ENCODE assay signal across 8 mouse cellular contexts in genomic region chr14:52304644-52305271, GRCm38 (mm10). TPM values are rescaled to one million over a fixed set of nuclear protein-coding genes. Genes with fewer than 3 reads are reported as not detected.
DNase-seq lines count a peak whose midpoint lies in the region; ATAC-seq and TF ChIP-seq lines count a peak whose summit lies in the region.

TSS of gene Mettl3 (minus strand) at chr14:52305128.

- no peaks in the 10 kb centered on the region for H3K9me3 ChIP-seq in heart, embryonic 12.5 days (replicated peaks)
- no peaks in the 10 kb centered on the region for H3K9me3 ChIP-seq in kidney, postnatal 0 days (replicated peaks; ENCODE audit: low read length)
- H3K9me3 ChIP-seq in liver, embryonic 11.5 days (ENCODE audit: control insufficient read depth, low read length), result no peaks in the 10 kb centered on the region
- H3K9me3 ChIP-seq in stomach, embryonic 14.5 days (ENCODE audit: control insufficient read depth, low read depth, low read length), result no peaks in the 10 kb centered on the region

- peak within 1 kb of the TSS; percentile 79 for H3K27ac ChIP-seq in heart, embryonic 12.5 days (ENCODE audit: poor library complexity, severe bottlenecking)
- H3K27ac ChIP-seq in kidney, postnatal 0 days, result peak within 1 kb of the TSS; percentile 92
- peak within 1 kb of the TSS; percentile 94 for H3K27ac ChIP-seq in liver, embryonic 11.5 days (ENCODE audit: low read depth, low read length)
- peak within 1 kb of the TSS; percentile 91 for H3K27ac ChIP-seq in stomach, embryonic 14.5 days (ENCODE audit: low read length)

- peaks cover 14% of the 10 kb centered on the region for H3K36me3 ChIP-seq in heart, embryonic 12.5 days
- H3K36me3 ChIP-seq in kidney, postnatal 0 days (ENCODE audit: insufficient read depth, low read length), result peaks cover 3% of the 10 kb centered on the region; the same call in 1 of the 2 replicates
- peaks cover 8% of the 10 kb centered on the region for H3K36me3 ChIP-seq in liver, embryonic 11.5 days (ENCODE audit: control insufficient read depth, insufficient read depth, low read length)
- H3K36me3 ChIP-seq in stomach, embryonic 14.5 days (ENCODE audit: control insufficient read depth, insufficient read depth, low read length), result peaks cover 5% of the 10 kb centered on the region

- TF ChIP-seq CTCF in kidney, postnatal 0 days (IDR thresholded peaks at IDR 0.05; ENCODE audit: low read depth), result peak; percentile 28; the same call in 1 of the 2 replicates

- no peaks in the 10 kb centered on the region for H3K27me3 ChIP-seq in heart, embryonic 12.5 days (replicated peaks)
- H3K27me3 ChIP-seq in kidney, postnatal 0 days (ENCODE audit: insufficient read depth, low read length), result no peaks in the 10 kb centered on the region
- no peaks in the 10 kb centered on the region for H3K27me3 ChIP-seq in liver, embryonic 11.5 days (replicated peaks; ENCODE audit: control insufficient read depth, insufficient read depth, low read length)
- H3K27me3 ChIP-seq in stomach, embryonic 14.5 days (ENCODE audit: control insufficient read depth, insufficient read depth, low read length), result no peaks in the 10 kb centered on the region

- under 1% methylated on average over 45 of the region's 46 CpGs for WGBS in heart, embryonic 12.5 days
- WGBS in kidney, postnatal 0 days, result under 1% methylated on average over 46 of the region's 46 CpGs
- WGBS in liver, embryonic 11.5 days, result under 1% methylated on average over 46 of the region's 46 CpGs
- under 1% methylated on average over 46 of the region's 46 CpGs for WGBS in stomach, embryonic 14.5 days

- peak within 1 kb of the TSS; percentile 66 for H3K4me3 ChIP-seq in heart, embryonic 12.5 days
- H3K4me3 ChIP-seq in kidney, postnatal 0 days (replicated peaks; ENCODE audit: low read depth, low read length), result peak within 1 kb of the TSS; percentile 68
- H3K4me3 ChIP-seq in liver, embryonic 11.5 days (ENCODE audit: low read depth, low read length), result peak within 1 kb of the TSS; percentile 81
- H3K4me3 ChIP-seq in stomach, embryonic 14.5 days (ENCODE audit: low read depth, low read length), result peak within 1 kb of the TSS; percentile 67

- peak within 1 kb of the TSS; percentile 89 for H3K4me2 ChIP-seq in heart, embryonic 12.5 days
- H3K4me2 ChIP-seq in kidney, postnatal 0 days (ENCODE audit: low read length), result peak within 1 kb of the TSS; percentile 74
- peak within 1 kb of the TSS; percentile 71 for H3K4me2 ChIP-seq in liver, embryonic 11.5 days
- peak within 1 kb of the TSS; percentile 70 for H3K4me2 ChIP-seq in stomach, embryonic 14.5 days (replicated peaks; ENCODE audit: low read depth, low read length)

- H3K9ac ChIP-seq in heart, embryonic 12.5 days, result peak within 1 kb of the TSS; percentile 71
- H3K9ac ChIP-seq in kidney, postnatal 0 days (ENCODE audit: low read depth, low read length), result peak within 1 kb of the TSS; percentile 65
- H3K9ac ChIP-seq in liver, embryonic 11.5 days (ENCODE audit: low read depth, low read length), result peak within 1 kb of the TSS; percentile 86
- peak within 1 kb of the TSS; percentile 62 for H3K9ac ChIP-seq in stomach, embryonic 14.5 days (replicated peaks; ENCODE audit: low read depth, low read length)

- peaks cover 5% of the 10 kb centered on the region for H3K4me1 ChIP-seq in heart, embryonic 12.5 days (replicated peaks)
- peaks cover 3% of the 10 kb centered on the region; the same call in 1 of the 2 replicates for H3K4me1 ChIP-seq in kidney, postnatal 0 days (replicated peaks; ENCODE audit: insufficient read depth, low read length)
- peaks cover 9% of the 10 kb centered on the region for H3K4me1 ChIP-seq in liver, embryonic 11.5 days (replicated peaks; ENCODE audit: control insufficient read depth, insufficient read depth, low read length)
- 0 out of 2 replicates have a peak, but pooled peaks cover 3% of the 10 kb centered on the region for H3K4me1 ChIP-seq in stomach, embryonic 14.5 days (ENCODE audit: control insufficient read depth, insufficient read depth, low read length)

- peak; percentile 95 for ATAC-seq in erythroid progenitor cell, adult 5-6 weeks (replicated peaks; ENCODE audit: low FRiP score, poor library complexity, severe bottlenecking)
- peak; percentile 91 for ATAC-seq in heart, embryonic 12.5 days (ENCODE audit: insufficient number of reproducible peaks, low FRiP score)
- ATAC-seq in kidney, postnatal 0 days (replicated peaks; ENCODE audit: low FRiP score, low read depth), result peak; percentile 97
- peak; percentile 91 for ATAC-seq in liver, embryonic 11.5 days (replicated peaks; ENCODE audit: low FRiP score)
- peak; percentile 96 for ATAC-seq in stomach, embryonic 14.5 days (ENCODE audit: insufficient number of reproducible peaks, insufficient read depth, low FRiP score, low read depth)

- peak; percentile 93 for DNase-seq in CD4-positive helper T cell, adult 2 months (ENCODE audit: low read depth, low spot score)
- DNase-seq in brain, embryonic 18.5 days (ENCODE audit: low read depth, low spot score), result peak; percentile 89
- peak; percentile 98 for DNase-seq in kidney, postnatal 0 days (ENCODE audit: low spot score)
- DNase-seq in liver, embryonic 11.5 days (ENCODE audit: low spot score), result peak; percentile 88
- DNase-seq in naive thymus-derived CD4-positive, alpha-beta T cell, adult 2 months (ENCODE audit: low read depth), result peak; percentile 93

RNA-seq across cellular contexts. Expression of gene Mettl3, which starts in this region (rescaled TPM):
- total RNA-seq in erythroid progenitor cell, adult 5-6 weeks (2015; ENCODE audit: low replicate concordance), result 12.2 and 24.9 TPM in 2 replicates
- total RNA-seq in erythroid progenitor cell, adult 5-6 weeks (2017; ENCODE audit: low replicate concordance), result 22.7 and 38.7 TPM in 2 replicates
- polyA plus RNA-seq in heart, embryonic 12.5 days (2016; fragmentation: Nextera tagmentation; extraction: Ambion mirVana), result 29.3 and 30.7 TPM in 2 replicates
- 24.7 and 27.3 TPM in 2 replicates for polyA plus RNA-seq in kidney, postnatal 0 days (2015; fragmentation: Nextera tagmentation; extraction: Ambion mirVana)
- 44.7 and 52.2 TPM in 2 replicates for polyA plus RNA-seq in liver, embryonic 11.5 days (2014; fragmentation: Nextera tagmentation; extraction: Ambion mirVana)
- polyA plus RNA-seq in stomach, embryonic 14.5 days (2014; fragmentation: Nextera tagmentation; extraction: Ambion mirVana), result 41.3 and 45.3 TPM in 2 replicates

Comparison
In these comparisons a context has a peak if more than half of its experiments do, and no peak if none do; other contexts are left out.
1. Peak in every context shown above with its lines: DNase-seq, ATAC-seq, H3K4me3 ChIP-seq and H3K27ac ChIP-seq.